Mouse (Mus musculus) liver, postnatal 0 days (tissue): ENCODE measurements around the gene Ep400.

Experiments
- CTCF ChIP-seq: sonication (generic); IDR thresholded peaks from 2 replicates; pipeline ENCODE4 v1.5.1; 2016; ENCODE audit warnings: antibody characterized with exemption, low read depth
- EP300 ChIP-seq: IDR thresholded peaks from 2 replicates; pipeline ENCODE4 v1.6.1; 2016; ENCODE audit warnings: antibody characterized with exemption, low read depth, mild to moderate bottlenecking

DNA sequence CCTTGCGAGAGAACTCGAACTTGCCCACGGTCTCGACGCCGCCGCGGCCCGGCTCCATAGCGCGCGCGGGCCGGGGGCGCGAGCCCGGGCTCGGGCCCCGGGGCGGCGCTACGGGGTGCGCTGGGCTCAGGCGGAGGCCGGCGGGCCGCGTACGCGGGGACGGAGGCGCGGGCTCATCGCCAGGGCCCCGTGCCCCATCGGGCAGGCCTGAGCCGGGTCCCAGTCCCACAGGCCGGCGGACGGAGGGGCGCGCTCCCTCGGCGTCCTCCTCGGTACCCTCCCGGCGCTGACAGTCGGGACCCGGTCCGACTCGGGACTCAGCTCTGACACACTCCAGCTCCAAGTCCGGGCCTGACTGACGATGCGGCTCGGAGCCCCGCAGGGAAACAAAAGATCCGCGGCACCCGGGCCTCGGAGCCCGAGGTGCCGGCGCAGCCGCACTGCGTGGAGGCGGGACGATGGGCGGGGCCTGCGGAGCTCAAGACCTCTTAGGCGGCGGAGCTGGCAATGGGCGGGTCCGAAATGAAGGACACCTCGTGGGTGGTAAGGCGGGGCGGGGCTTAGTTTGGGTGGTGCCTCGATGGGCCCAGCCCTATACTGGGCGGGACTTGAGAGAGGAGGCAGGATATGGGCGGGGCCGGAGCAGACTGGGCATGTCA is 39.3 kb upstream of the Ep400 start, which contains the start of gene Ulk1:
- TF ChIP-seq CTCF, result no peak
- TF ChIP-seq EP300, result no peak
